Mouse (Mus musculus) kidney, adult 2 months (tissue): ENCODE measurements at regions not wholly inside any gene's neighbourhood (a gene's known extent, or its start where the extent isn't known, plus 50 kb on each side); places are given as distances from the start of the nearest gene placed in this dataset.

Experiments
- DNase-seq: peaks from one replicate; pipeline ENCODE4 v3.0.0; 2021
- H3K27ac ChIP-seq: fragments of 200-500 bp; 2 replicates; pipeline ENCODE4 v1.5.1; 2012; ENCODE audit warnings: low read depth, low read length, control low read depth, inconsistent platforms; ENCODE audit not compliant: insufficient read depth
- H3K27me3 ChIP-seq: fragments of 200-500 bp; replicated peaks from 2 replicates; pipeline ENCODE4 v1.6.1; 2012; ENCODE audit warnings: mild to moderate bottlenecking, moderate library complexity, low read length, inconsistent platforms; ENCODE audit not compliant: control insufficient read depth, insufficient read depth
- H3K36me3 ChIP-seq: fragments of 200-500 bp; 2 replicates; pipeline ENCODE4 v1.6.1; 2012; ENCODE audit warnings: mild to moderate bottlenecking, moderate library complexity, low read length, inconsistent platforms; ENCODE audit not compliant: control insufficient read depth, insufficient read depth
- H3K4me1 ChIP-seq: fragments of 200-500 bp; 2 replicates; pipeline ENCODE4 v1.6.1; 2011; ENCODE audit warnings: low read length; ENCODE audit not compliant: control insufficient read depth, insufficient read depth
- H3K4me3 ChIP-seq: fragments of 200-500 bp; 2 replicates; pipeline ENCODE4 v1.5.1; 2011; ENCODE audit warnings: mild to moderate bottlenecking, low read depth, low read length, control low read depth; ENCODE audit not compliant: insufficient read depth
- CTCF ChIP-seq: fragments of 200-500 bp; conservative IDR thresholded peaks from 2 replicates; pipeline ENCODE4 v1.5.1; 2011; ENCODE audit warnings: low read depth, mild to moderate bottlenecking, control low read depth, low read length, moderate library complexity, mixed read lengths; ENCODE audit not compliant: insufficient read depth, insufficient read length
- POLR2A ChIP-seq: fragments of 200-500 bp; IDR thresholded peaks from one replicate; pipeline ENCODE4 v1.6.1; 2011; ENCODE audit warnings: low read depth, low read length, control low read depth
- WGBS: fragments of 180-500 bp; shearing (Covaris S2); methylation state at CpG from one replicate; pipeline ENCODE4 v1.1.7; 2018; 5-methylcytosine and 5-hydroxymethylcytosine counted together

GRCm38 (mm10) chr2:101107183-101107872, 517.2 kb upstream of the Rag2 start:
- no peak for DNase-seq
- H3K4me1 ChIP-seq, result no peaks in the 10 kb centered on the region
- 81% methylated on average over 1 of the region's 1 CpGs for WGBS
- H3K27me3 ChIP-seq, result no peaks in the 10 kb centered on the region
- H3K27ac ChIP-seq, result no peak overlapping the region
- no peak for TF ChIP-seq CTCF
- no peak for TF ChIP-seq POLR2A
- H3K36me3 ChIP-seq, result no peaks in the 10 kb centered on the region
- H3K4me3 ChIP-seq, result no peak overlapping the region

GRCm38 (mm10) chr2:101136867-101137266, 487.7 kb upstream of the Rag2 start:
- Histone ChIP-seq H3K27me3 (no peaks in the 10 kb centered on the region), H3K4me3 (no peak overlapping the region), H3K27ac (no peak overlapping the region), H3K36me3 (no peaks in the 10 kb centered on the region), H3K4me1 (no peaks in the 10 kb centered on the region)
- no peak for DNase-seq
- 21% methylated on average over 1 of the region's 1 CpGs for WGBS
- TF ChIP-seq CTCF (no peak), POLR2A (no peak)

GRCm38 (mm10) chr2:101139931-101140330, 484.6 kb upstream of the Rag2 start:
- TF ChIP-seq CTCF (no peak), POLR2A (no peak)
- no peak for DNase-seq
- H3K4me3 ChIP-seq, result no peak overlapping the region
- H3K27me3 ChIP-seq, result no peaks in the 10 kb centered on the region
- 98% methylated on average over 1 of the region's 1 CpGs for WGBS
- no peaks in the 10 kb centered on the region for H3K36me3 ChIP-seq
- no peaks in the 10 kb centered on the region for H3K4me1 ChIP-seq
- H3K27ac ChIP-seq, result no peak overlapping the region

- no peaks in the 10 kb centered on the region for H3K4me1 ChIP-seq
- H3K36me3 ChIP-seq, result no peaks in the 10 kb centered on the region
- DNase-seq, result no peak
- no peak for TF ChIP-seq CTCF
- no peak for TF ChIP-seq POLR2A
- no peak overlapping the region for H3K27ac ChIP-seq
- 49% methylated on average over 5 of the region's 5 CpGs for WGBS
- no peaks in the 10 kb centered on the region for H3K27me3 ChIP-seq
- no peak overlapping the region for H3K4me3 ChIP-seq
Measured at GRCm38 (mm10) chr2:101156755-101157271, 467.7 kb upstream of the Rag2 start.

- TF ChIP-seq CTCF, result no peak
- no peak for TF ChIP-seq POLR2A
- no peaks in the 10 kb centered on the region for H3K4me1 ChIP-seq
- H3K27me3 ChIP-seq, result no peaks in the 10 kb centered on the region
- WGBS, result 9% methylated on average over 4 of the region's 4 CpGs
- DNase-seq, result peak; percentile 46
- H3K36me3 ChIP-seq, result no peaks in the 10 kb centered on the region
- H3K4me3 ChIP-seq, result no peak overlapping the region
- H3K27ac ChIP-seq, result no peak overlapping the region
Measured at GRCm38 (mm10) chr2:101159276-101159675, 465.2 kb upstream of the Rag2 start.

- Histone ChIP-seq H3K4me1 (no peaks in the 10 kb centered on the region), H3K4me3 (no peak overlapping the region), H3K27ac (no peak overlapping the region), H3K36me3 (no peaks in the 10 kb centered on the region), H3K27me3 (no peaks in the 10 kb centered on the region)
- TF ChIP-seq POLR2A, result no peak
- TF ChIP-seq CTCF, result no peak
- no peak for DNase-seq
- 79% methylated on average over 6 of the region's 6 CpGs for WGBS
Measured at GRCm38 (mm10) chr2:101165942-101166341, 458.6 kb upstream of the Rag2 start.

GRCm38 (mm10) chr2:101172806-101173205, 451.7 kb upstream of the Rag2 start:
- no peak for DNase-seq
- no peak for TF ChIP-seq CTCF
- no peak for TF ChIP-seq POLR2A
- 28% methylated on average over 6 of the region's 6 CpGs for WGBS

More at GRCm38 (mm10) chr2:101172806-101173205, 451.7 kb upstream of the Rag2 start:
- H3K4me3 ChIP-seq, result no peak overlapping the region
- H3K4me1 ChIP-seq, result no peaks in the 10 kb centered on the region
- no peaks in the 10 kb centered on the region for H3K36me3 ChIP-seq
- no peaks in the 10 kb centered on the region for H3K27me3 ChIP-seq
- H3K27ac ChIP-seq, result no peak overlapping the region
